Mouse (Mus musculus): ENCODE measurements around the gene Amot. TPM values are rescaled to one million over a fixed set of nuclear protein-coding genes. Genes with fewer than 3 reads are reported as not detected.
A peak's percentile ranks its signal among the peaks of the same experiment; 100 is the strongest.

Gene Amot
- total RNA-seq (2014; fragmentation: Nextera tagmentation) (0.63 and 0.82 TPM in 2 replicates), total RNA-seq (2017) (1.5 and 2.9 TPM in 2 replicates)

DNA sequence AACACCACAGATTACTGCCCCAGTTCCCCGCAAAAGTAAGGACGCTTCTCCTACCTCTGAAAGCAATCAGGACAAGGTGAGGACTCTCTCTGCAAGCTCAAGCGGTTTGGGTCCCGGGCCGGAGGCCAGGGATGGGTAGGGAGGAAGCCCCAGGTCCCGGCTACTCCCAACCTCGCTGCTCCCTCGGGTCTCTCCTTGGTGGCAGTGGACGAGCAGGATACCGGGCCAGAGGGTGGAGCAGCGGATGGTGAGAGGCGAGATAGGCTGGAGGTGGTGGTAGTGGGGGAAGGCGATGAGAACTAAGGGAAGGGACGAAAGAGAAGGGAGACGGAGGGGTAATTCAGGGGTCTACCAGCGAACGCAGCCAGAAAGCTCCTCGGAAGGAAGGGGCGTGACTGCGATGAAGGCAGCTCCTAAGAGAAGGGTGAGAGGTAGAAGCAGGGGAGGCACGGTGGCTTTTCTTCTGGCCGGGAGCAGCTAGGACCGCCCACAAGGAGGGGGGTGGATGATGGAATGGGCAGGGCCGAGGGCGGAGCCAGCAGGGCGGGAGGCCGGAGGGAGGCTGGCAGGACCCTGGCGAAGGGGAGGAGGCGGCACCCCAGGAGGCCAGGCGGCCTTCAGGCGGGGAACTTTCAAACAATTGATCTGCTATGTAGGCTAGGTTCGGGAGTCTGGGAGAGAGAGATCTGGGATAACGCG is at the start of gene Amot:
Gene Amot, minus strand, starts transcription at position 465 of the 699 bp plus-strand sequence.
- peak; percentile 94 for ATAC-seq (replicated peaks; ENCODE audit: low FRiP score, low TSS enrichment, poor library complexity, severe bottlenecking)

- no peak for ATAC-seq (replicated peaks; ENCODE audit: low FRiP score, low TSS enrichment, poor library complexity, severe bottlenecking)
Measured at GRCm38 (mm10) chrX:145545060-145545459, 40.1 kb upstream of the Amot start.

DNA sequence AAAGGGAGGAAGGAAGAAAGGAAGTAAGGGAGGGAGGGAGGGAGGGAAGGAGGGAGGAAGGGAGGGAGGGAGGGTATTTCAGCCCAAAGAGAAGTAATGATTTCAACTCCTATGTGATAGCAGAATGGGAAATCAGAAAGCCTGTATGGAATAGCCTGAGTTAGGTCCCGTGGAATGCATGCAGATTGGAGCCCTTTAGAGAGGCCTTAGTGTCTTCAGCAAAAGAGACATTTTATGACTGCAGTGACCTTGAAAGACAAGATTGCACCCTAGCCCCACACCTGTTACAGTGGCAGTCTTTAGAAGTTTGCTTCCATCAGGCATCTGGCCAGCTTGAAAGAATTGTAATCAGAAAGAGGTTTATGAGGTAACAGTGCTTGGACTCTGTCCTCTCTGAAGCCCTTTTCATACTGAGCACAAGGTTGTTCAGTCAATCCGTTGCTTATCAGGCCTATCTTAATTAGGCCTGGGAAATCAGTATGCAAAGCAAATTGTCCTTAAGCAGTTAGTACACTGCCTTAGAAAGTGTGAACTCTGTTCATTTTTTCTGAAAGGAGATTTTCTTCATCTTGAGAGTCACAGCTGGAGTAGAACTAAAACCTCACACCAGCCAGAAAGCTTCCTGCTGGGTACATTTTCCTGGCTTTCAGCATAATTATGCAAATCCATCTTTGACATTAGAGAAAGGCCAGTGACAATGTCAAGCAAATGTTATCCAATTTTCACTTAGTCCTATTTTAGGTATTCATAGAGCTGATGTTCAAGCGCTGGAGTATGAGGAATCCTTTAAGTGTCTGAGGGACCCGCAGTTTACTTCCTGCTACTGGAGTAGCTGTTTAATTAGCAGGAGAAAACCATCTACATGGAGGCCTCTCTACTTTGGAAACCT is 38.9 kb upstream of the Amot start:
- no peak for ATAC-seq (replicated peaks; ENCODE audit: low FRiP score, low TSS enrichment, poor library complexity, severe bottlenecking)

GRCm38 (mm10) chrX:145541050-145541449 is 36.1 kb upstream of the Amot start:
- no peak for ATAC-seq (replicated peaks; ENCODE audit: low FRiP score, low TSS enrichment, poor library complexity, severe bottlenecking)

DNA sequence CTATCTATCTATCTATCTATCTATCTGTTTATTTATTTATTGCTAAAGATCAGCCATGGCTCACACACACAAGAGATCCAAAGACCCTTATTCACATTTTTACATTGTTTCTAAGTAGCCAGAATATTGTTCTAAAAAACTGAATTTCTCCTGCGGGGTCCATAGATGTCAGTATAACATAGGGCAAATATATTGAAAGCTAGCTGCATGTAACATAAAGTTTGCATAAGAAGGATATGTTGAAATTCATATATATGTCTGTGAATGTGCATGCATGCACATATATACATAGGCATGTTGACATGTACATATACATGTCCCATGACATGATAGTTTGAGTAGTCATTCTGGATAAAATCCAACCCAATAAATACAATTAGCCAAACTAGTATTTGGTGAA is 35.3 kb upstream of the Amot start:
- no peak for ATAC-seq (replicated peaks; ENCODE audit: low FRiP score, low TSS enrichment, poor library complexity, severe bottlenecking)

GRCm38 (mm10) chrX:145529602-145530001 is 24.6 kb upstream of the Amot start:
- ATAC-seq (replicated peaks; ENCODE audit: low FRiP score, low TSS enrichment, poor library complexity, severe bottlenecking), result no peak

GRCm38 (mm10) chrX:145516322-145517066 is 11.5 kb upstream of the Amot start:
- no peak for ATAC-seq (replicated peaks; ENCODE audit: low FRiP score, low TSS enrichment, poor library complexity, severe bottlenecking)

DNA sequence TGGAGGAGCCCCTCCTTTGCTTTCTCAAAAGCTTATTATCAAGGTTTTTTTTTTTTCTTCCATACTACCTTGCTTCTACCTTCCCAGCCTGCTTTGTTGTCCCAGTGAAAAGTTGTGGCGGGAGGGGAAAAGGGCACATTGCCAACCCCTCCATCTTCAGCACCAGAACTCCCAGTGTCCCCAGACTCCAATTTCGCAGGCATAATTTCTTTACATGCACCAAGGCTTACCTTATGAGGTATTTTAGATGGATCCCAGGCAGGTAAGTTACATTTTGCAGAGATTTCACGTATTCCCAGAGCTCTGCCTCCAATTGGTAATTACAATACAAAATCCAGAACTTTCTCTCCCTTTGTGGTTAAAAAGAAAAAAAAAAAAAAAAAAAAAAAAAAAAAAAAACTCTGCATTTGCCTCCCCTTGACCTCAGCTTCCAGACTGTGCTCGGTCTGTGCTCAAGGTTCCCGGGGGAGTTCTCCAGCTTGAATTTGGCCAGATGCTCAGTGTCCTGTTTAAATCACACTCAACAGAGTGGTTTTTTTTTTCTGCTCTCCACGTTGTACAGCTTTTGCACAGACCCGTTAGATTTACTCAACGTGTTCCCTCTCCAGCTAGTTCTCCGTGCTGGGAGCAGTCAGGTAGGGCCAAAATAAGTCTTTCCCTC is 10.6 kb upstream of the Amot start:
- no peak for ATAC-seq (replicated peaks; ENCODE audit: low FRiP score, low TSS enrichment, poor library complexity, severe bottlenecking)

DNA sequence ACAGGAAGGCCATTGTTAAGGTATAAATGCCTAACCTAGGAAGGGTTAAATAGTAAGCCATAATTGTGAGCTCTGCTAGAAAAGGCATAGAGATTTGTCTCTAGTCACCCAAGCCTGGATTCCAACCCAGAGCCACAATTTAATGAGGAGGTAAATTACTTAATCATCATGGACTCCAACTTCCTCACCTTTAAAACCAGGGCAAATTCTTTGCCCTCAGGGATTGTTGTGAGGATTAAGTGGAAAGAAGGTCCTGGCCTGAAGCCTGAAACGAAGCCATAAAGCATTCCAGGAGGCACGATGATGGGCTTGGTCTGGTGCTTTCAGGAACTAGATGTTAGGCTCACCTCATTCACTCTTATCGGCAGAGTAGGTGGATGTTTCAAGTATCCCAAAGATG is 5.7 kb upstream of the Amot start:
- ATAC-seq (replicated peaks; ENCODE audit: low FRiP score, low TSS enrichment, poor library complexity, severe bottlenecking), result no peak

- peak; percentile 94 for ATAC-seq (replicated peaks; ENCODE audit: low FRiP score, low TSS enrichment, poor library complexity, severe bottlenecking)
Measured at GRCm38 (mm10) chrX:145505457-145506201, 648 bp upstream of the Amot start.

- no peak for ATAC-seq (replicated peaks; ENCODE audit: low FRiP score, low TSS enrichment, poor library complexity, severe bottlenecking)
Measured at GRCm38 (mm10) chrX:145501666-145502355, 3.2 kb downstream of the Amot start.

GRCm38 (mm10) chrX:145499101-145499500 is 5.9 kb downstream of the Amot start:
- ATAC-seq (replicated peaks; ENCODE audit: low FRiP score, low TSS enrichment, poor library complexity, severe bottlenecking), result no peak

DNA sequence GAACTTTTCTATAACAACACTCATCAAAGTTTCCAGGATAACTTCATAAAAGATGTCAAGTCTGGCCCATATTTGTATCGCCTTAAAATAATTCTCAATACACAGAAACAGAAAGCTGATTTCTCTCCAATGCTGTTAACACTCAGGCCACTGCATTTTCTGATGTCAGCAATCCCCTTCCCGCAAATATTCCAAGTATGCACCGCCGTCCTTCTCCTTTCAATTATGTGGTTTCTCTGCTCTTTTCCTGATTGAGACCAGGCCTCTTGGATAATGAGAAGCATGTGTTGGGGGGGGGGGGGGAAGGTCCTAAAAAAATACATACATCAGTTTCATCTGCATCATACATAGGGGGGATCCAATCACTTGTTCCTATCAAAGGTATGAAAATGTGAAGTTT is 6.3 kb downstream of the Amot start:
- ATAC-seq (replicated peaks; ENCODE audit: low FRiP score, low TSS enrichment, poor library complexity, severe bottlenecking), result no peak

- ATAC-seq (replicated peaks; ENCODE audit: low FRiP score, low TSS enrichment, poor library complexity, severe bottlenecking), result no peak
Measured at GRCm38 (mm10) chrX:145497486-145497885, 7.5 kb downstream of the Amot start.

- ATAC-seq (replicated peaks; ENCODE audit: low FRiP score, low TSS enrichment, poor library complexity, severe bottlenecking), result no peak
Measured at GRCm38 (mm10) chrX:145495381-145495780, 9.6 kb downstream of the Amot start.

- no peak for ATAC-seq (replicated peaks; ENCODE audit: low FRiP score, low TSS enrichment, poor library complexity, severe bottlenecking)
Measured at GRCm38 (mm10) chrX:145490821-145491220, 14.2 kb downstream of the Amot start.

GRCm38 (mm10) chrX:145490417-145490816 is 14.6 kb downstream of the Amot start:
- no peak for ATAC-seq (replicated peaks; ENCODE audit: low FRiP score, low TSS enrichment, poor library complexity, severe bottlenecking)

GRCm38 (mm10) chrX:145489950-145490349 is 15.0 kb downstream of the Amot start:
- no peak for ATAC-seq (replicated peaks; ENCODE audit: low FRiP score, low TSS enrichment, poor library complexity, severe bottlenecking)

All from megakaryocyte-erythroid progenitor cell, adult 5-6 weeks (primary cell).